Mouse (Mus musculus) cortical plate, adult 2 months (tissue): ENCODE measurements around the gene Sox8.

Experiments used
- CTCF ChIP-seq: fragments of 200-500 bp; IDR thresholded peaks from 2 replicates; pipeline ENCODE4 v1.5.1; 2011; ENCODE audit warnings: mild to moderate bottlenecking, control low read depth, low read length; ENCODE audit not compliant: insufficient read depth; ENCODE audit errors: extremely low read depth
- POLR2A ChIP-seq: fragments of 200-500 bp; IDR thresholded peaks from 2 replicates; pipeline ENCODE4 v1.6.1; 2011; ENCODE audit warnings: mild to moderate bottlenecking, low read length, control low read depth; ENCODE audit not compliant: insufficient read depth; ENCODE audit errors: extremely low read depth

DNA sequence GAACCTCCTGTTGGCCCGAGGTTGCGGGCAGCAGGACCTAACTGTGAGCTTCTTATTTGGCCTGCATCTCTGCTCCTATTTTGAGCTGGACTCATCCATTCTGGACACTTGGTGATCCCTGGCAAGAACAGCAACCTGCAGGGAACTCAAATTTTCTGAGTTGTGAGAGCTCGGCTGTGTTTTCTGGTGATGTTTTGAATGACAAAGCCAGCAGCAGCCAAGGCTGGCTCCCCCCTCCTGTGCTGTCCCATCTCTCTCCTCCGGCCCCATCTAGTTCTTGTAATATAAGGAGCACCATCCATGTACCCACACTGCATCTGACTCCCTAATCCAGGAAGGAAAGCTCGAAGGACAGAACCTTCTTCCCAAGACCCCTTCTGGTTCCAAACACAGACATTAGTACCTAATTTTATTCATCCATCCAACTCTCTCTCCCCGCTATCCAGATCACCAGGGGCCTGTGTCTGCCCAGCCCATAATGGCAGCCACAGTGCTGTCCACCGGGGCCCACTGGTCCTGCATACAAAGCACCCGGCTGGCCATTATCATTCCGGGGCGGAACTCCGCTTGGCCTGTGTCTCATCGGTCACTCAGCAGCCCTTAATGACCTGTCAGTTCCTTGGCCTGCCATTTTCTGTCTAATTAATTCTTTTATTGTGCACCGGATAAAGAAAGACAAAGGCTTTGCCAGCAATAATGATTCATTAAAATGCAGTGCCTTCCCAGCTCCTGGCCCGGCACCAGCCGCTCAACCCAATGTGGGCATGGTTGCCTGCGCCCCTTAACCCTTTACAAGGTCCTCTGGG is 9.1 kb downstream of the Sox8 start:
- TF ChIP-seq CTCF (no peak), POLR2A (no peak)
